Mouse (Mus musculus) CH12.LX (cell line): ENCODE data around the gene Rrp7a. TPM values are rescaled to one million over a fixed set of nuclear protein-coding genes. Genes with fewer than 3 reads are reported as not detected.

Experiments
- DNase-seq: peaks from one replicate; pipeline ENCODE4 v3.0.0-alpha.2; 2013; ENCODE audit errors: extremely low read depth
- H3K27ac ChIP-seq: 2 replicates; pipeline ENCODE4 v1.5.1; 2012; ENCODE audit warnings: low read depth, mild to moderate bottlenecking, control low read depth, moderate library complexity; ENCODE audit not compliant: insufficient read depth
- H3K27me3 ChIP-seq: replicated peaks from 2 replicates; pipeline ENCODE3; 2012; ENCODE audit warnings: inconsistent platforms
- H3K36me3 ChIP-seq, 2 experiments: replicated peaks in 1 of 2; 2 replicates each; pipeline versions ENCODE3 to v1.6.1; 2012; ENCODE audit warnings: inconsistent platforms in 1 of 2, low read length in 1 of 2, mild to moderate bottlenecking in 1 of 2, mixed read lengths in 1 of 2, moderate library complexity in 1 of 2; ENCODE audit not compliant: control insufficient read depth in 1 of 2, insufficient read depth in 1 of 2
- H3K4me1 ChIP-seq, 2 experiments: 2 replicates each; pipeline ENCODE4 v1.6.1; 2012; ENCODE audit warnings: inconsistent platforms in 1 of 2, moderate library complexity in 1 of 2; ENCODE audit not compliant: insufficient read depth in 2 of 2, control insufficient read depth in 1 of 2
- H3K4me2 ChIP-seq: 2 replicates; pipeline ENCODE4 v1.6.1; 2012; ENCODE audit warnings: low read depth, mild to moderate bottlenecking, control low read depth; ENCODE audit not compliant: poor library complexity, insufficient read depth, severe bottlenecking
- H3K4me3 ChIP-seq, 3 experiments: fragments of 150-350 bp in 1 of 3; sonication (generic) in 1 of 3; replicated peaks in 1 of 3; 2 replicates each; pipeline versions ENCODE3 to v1.5.1; 2011 to 2012; ENCODE audit warnings: low read depth in 2 of 3, low read length in 2 of 3, mild to moderate bottlenecking in 2 of 3, moderate library complexity in 2 of 3, control low read depth in 1 of 3, improper control_type of control experiment in 1 of 3, inconsistent platforms in 1 of 3, mixed read lengths in 1 of 3; ENCODE audit not compliant: poor library complexity in 1 of 3
- H3K79me2 ChIP-seq: replicated peaks from 2 replicates; pipeline ENCODE4 v1.6.1; 2012; ENCODE audit warnings: mild to moderate bottlenecking, moderate library complexity; ENCODE audit not compliant: control insufficient read depth, poor library complexity, insufficient read depth, severe bottlenecking; ENCODE audit errors: extremely low read depth
- H3K9ac ChIP-seq: 2 replicates; pipeline ENCODE4 v1.6.1; 2012; ENCODE audit warnings: low read depth, mild to moderate bottlenecking, control low read depth, moderate library complexity; ENCODE audit not compliant: insufficient read depth
- H3K9me3 ChIP-seq: replicated peaks from 2 replicates; pipeline ENCODE3; 2012; ENCODE audit warnings: low read length, inconsistent platforms, mixed read lengths
- CHD1 ChIP-seq: IDR thresholded peaks from 2 replicates; pipeline ENCODE4 v1.6.1; 2012; ENCODE audit warnings: low read depth, low read length, improper control_type of control experiment, inconsistent platforms
- E2F4 ChIP-seq: IDR thresholded peaks from 2 replicates; pipeline ENCODE4 v1.6.1; 2011; ENCODE audit warnings: low read depth, low read length, improper control_type of control experiment; ENCODE audit not compliant: insufficient replicate concordance
- IRF4 ChIP-seq: IDR thresholded peaks from 2 replicates; pipeline ENCODE4 v1.6.1; 2014; ENCODE audit warnings: low read depth, mild to moderate bottlenecking, inconsistent platforms, low read length, improper control_type of control experiment
- KAT2A ChIP-seq: IDR thresholded peaks from 2 replicates; pipeline ENCODE4 v1.6.1; 2012; ENCODE audit warnings: low read length, improper control_type of control experiment, inconsistent platforms; ENCODE audit not compliant: insufficient replicate concordance
- MAX ChIP-seq: IDR thresholded peaks from 2 replicates; pipeline ENCODE4 v1.6.1; 2011; ENCODE audit warnings: low read length, improper control_type of control experiment
- MEF2A ChIP-seq: IDR thresholded peaks from 2 replicates; pipeline ENCODE4 v1.6.1; 2014; ENCODE audit warnings: low read depth, mild to moderate bottlenecking, inconsistent platforms, low read length, improper control_type of control experiment, borderline replicate concordance
- MXI1 ChIP-seq: IDR thresholded peaks from 2 replicates; pipeline ENCODE4 v1.6.1; 2011; ENCODE audit warnings: mild to moderate bottlenecking, low read depth, low read length, improper control_type of control experiment
- MYC ChIP-seq: IDR thresholded peaks from 2 replicates; pipeline ENCODE4 v1.6.1; 2011; ENCODE audit warnings: low read depth, mild to moderate bottlenecking, improper control_type of control experiment, low read length
- NELFE ChIP-seq: IDR thresholded peaks from 2 replicates; pipeline ENCODE4 v1.6.1; 2011; ENCODE audit warnings: low read depth, low read length, improper control_type of control experiment
- POLR2A ChIP-seq: IDR thresholded peaks from 2 replicates; pipeline ENCODE4 v1.6.1; 2011; ENCODE audit warnings: low read depth, mild to moderate bottlenecking, improper control_type of control experiment, low read length
- SIN3A ChIP-seq: IDR thresholded peaks from 2 replicates; pipeline ENCODE4 v1.6.1; 2012; ENCODE audit warnings: low read length, improper control_type of control experiment, inconsistent platforms
- SMC3 ChIP-seq: IDR thresholded peaks from 2 replicates; pipeline ENCODE4 v1.6.1; 2011; ENCODE audit warnings: low read depth, low read length, improper control_type of control experiment
- TBP ChIP-seq: conservative IDR thresholded peaks from 2 replicates; pipeline ENCODE4 v1.6.1; 2011; ENCODE audit warnings: low read depth, low read length, improper control_type of control experiment
- UBTF ChIP-seq: IDR thresholded peaks from 2 replicates; pipeline ENCODE4 v1.6.1; 2012; ENCODE audit warnings: low read depth, mild to moderate bottlenecking, inconsistent platforms, low read length, improper control_type of control experiment, moderate library complexity
- ZC3H11A ChIP-seq: IDR thresholded peaks from 2 replicates; pipeline ENCODE4 v1.6.1; 2012; ENCODE audit warnings: low read depth, mild to moderate bottlenecking, inconsistent platforms, low read length, improper control_type of control experiment
- ZNF384 ChIP-seq: IDR thresholded peaks from 2 replicates; pipeline ENCODE4 v1.6.1; 2012; ENCODE audit warnings: low read depth, low read length, improper control_type of control experiment, inconsistent platforms
- dilution Hi-C: fragments of 300-500 bp; cut with MboI; formaldehyde crosslinking; loops from 2 replicates; pipeline ENCODE4 v1.14.3; 2020; ENCODE audit warnings: low sequenced_read_pairs; ENCODE audit not compliant: extremely low pct_unique_long_range_greater_than_20kb, extremely low pct_ligation_motif_present
- in situ Hi-C: fragments of 300-500 bp; cut with MboI; formaldehyde crosslinking; loops from 3 replicates; pipeline ENCODE4 v1.14.3; 2019; ENCODE audit warnings: low sequenced_read_pairs, low pct_ligation_motif_present, low pct_unique_long_range_greater_than_20kb, mixed read lengths
- polyA plus RNA-seq: library from polyadenylated mRNA; unstranded; fragments of >175 nt; gene quantifications from 2 replicates; pipeline ENCODE4 v1.2.1, GENCODE M21; 2012; ENCODE audit warnings: low read depth; ENCODE audit not compliant: insufficient read length
- total RNA-seq, 2 experiments: library from RNA; depleted of rRNA; stranded (reverse); fragments of 300-350 nt in 1 of 2; fragments of >200 nt in 1 of 2; gene quantifications; 2 replicates each; pipeline ENCODE4 v1.2.3; 2012 to 2014

Rrp7a gene
- total and polyA plus RNA-seq, 3 experiments, result 126 to 262 (median 156) TPM

DNA sequence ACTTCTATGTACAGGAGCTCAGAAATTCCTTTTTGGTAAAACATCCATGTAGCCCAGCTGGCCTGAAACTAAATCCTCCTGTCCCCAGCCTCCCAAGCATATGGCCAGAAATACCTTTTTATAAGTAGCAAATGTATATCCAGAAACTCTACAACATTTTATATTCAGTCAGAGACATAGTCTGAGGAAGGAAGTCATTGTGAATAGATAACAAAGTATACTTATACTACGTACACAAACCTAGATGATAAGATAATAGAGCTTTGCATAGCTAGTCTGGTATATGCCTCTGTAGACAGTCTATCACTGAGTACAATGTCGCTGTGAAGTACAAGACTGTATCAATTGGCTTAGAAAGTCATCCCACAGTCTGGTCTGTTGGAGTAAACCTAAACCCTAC, 13.1 kb upstream of the Rrp7a start:
- DNase-seq, result no peak
- in situ Hi-C loops (no loop called here), dilution Hi-C loops (no loop called here)

DNA sequence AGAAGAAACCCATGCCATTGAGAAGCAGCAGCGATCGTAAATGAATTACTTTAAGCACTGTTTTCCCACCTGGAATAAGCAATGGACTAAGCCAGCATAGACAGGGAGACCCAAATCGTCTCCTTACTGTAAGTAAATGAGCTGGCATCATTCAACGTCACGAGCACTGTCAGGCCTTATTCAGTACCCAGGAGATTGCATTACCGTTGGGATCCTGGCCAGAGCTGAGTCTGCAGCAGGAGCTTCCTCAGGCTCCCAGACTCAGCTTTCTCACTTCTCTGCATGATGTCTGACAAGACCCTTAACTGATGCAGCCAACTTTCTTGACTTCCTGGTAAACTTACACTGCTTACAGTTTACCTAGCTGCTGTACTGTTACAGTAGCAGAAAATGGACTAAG, 12.1 kb upstream of the Rrp7a start:
- no peak for DNase-seq
- Histone ChIP-seq H3K4me1 (peaks cover 0 to 9% of the 10 kb centered on the region in 2 experiments; a peak in 3 of 4 replicates), H3K4me3 (no peak overlapping the region), H3K79me2 (peaks cover 28% of the 10 kb centered on the region), H3K27me3 (no peaks in the 10 kb centered on the region), H3K27ac (no peak overlapping the region), H3K4me2 (no peak overlapping the region), H3K9ac (no peak overlapping the region), H3K36me3 (peaks cover 79 to 93% of the 10 kb centered on the region in 2 experiments), H3K9me3 (no peaks in the 10 kb centered on the region)
- TF ChIP-seq MXI1 (no peak), KAT2A (no peak), NELFE (no peak), SMC3 (no peak), E2F4 (no peak), MAX (no peak), TBP (no peak), CHD1 (no peak), MYC (no peak), ZC3H11A (no peak), IRF4 (no peak), POLR2A (no peak), SIN3A (no peak), UBTF (no peak)
- dilution Hi-C loops (no loop called here), in situ Hi-C loops (no loop called here)

More for the DNA sequence above, 13.1 kb upstream of the Rrp7a start:
- Histone ChIP-seq H3K27ac (no peak overlapping the region), H3K4me2 (no peak overlapping the region), H3K27me3 (no peaks in the 10 kb centered on the region), H3K36me3 (peaks cover 72 to 88% of the 10 kb centered on the region in 2 experiments), H3K9ac (no peak overlapping the region), H3K79me2 (peaks cover 37% of the 10 kb centered on the region), H3K4me3 (no peak overlapping the region), H3K9me3 (no peaks in the 10 kb centered on the region), H3K4me1 (peaks cover 0 to 4% of the 10 kb centered on the region in 2 experiments; a peak in 2 of 4 replicates)
- TF ChIP-seq MXI1, result no peak
- no peak for TF ChIP-seq ZNF384
- no peak for TF ChIP-seq CHD1
- TF ChIP-seq MEF2A, result no peak
